Mouse (Mus musculus) forebrain, embryonic 13.5 days (tissue): Measurements from ENCODE around the gene Slc16a13. TPM values are rescaled to one million over a fixed set of nuclear protein-coding genes. Genes with fewer than 3 reads are reported as not detected.

Experiments used
- ATAC-seq: fragments of 200-750 bp; cut with Nextera tagmentation; 2 replicates; pipeline ENCODE4 v1.8.0; 2017
- H3K27ac ChIP-seq: fragments of 300-500 bp; sonication (generic); 2 replicates; pipeline ENCODE4 v1.5.1; 2015; ENCODE audit warnings: inconsistent platforms, mild to moderate bottlenecking, moderate library complexity
- H3K27me3 ChIP-seq: fragments of 300-500 bp; sonication (generic); 2 replicates; pipeline ENCODE4 v1.6.1; 2015; ENCODE audit warnings: mild to moderate bottlenecking, inconsistent platforms
- H3K36me3 ChIP-seq: fragments of 300-500 bp; sonication (generic); 2 replicates; pipeline ENCODE4 v1.6.1; 2015; ENCODE audit warnings: mild to moderate bottlenecking, inconsistent platforms; ENCODE audit not compliant: poor library complexity, severe bottlenecking
- H3K4me1 ChIP-seq: fragments of 300-500 bp; sonication (generic); 2 replicates; pipeline ENCODE4 v1.6.1; 2015; ENCODE audit warnings: inconsistent platforms
- H3K4me2 ChIP-seq: fragments of 300-500 bp; sonication (generic); 2 replicates; pipeline ENCODE4 v1.6.1; 2015; ENCODE audit warnings: inconsistent platforms, mild to moderate bottlenecking, moderate library complexity
- H3K4me3 ChIP-seq: fragments of 300-500 bp; sonication (generic); 2 replicates; pipeline ENCODE4 v1.5.1; 2015; ENCODE audit warnings: mild to moderate bottlenecking, inconsistent platforms
- H3K9ac ChIP-seq: fragments of 300-500 bp; sonication (generic); 2 replicates; pipeline ENCODE4 v1.6.1; 2015; ENCODE audit warnings: mild to moderate bottlenecking, inconsistent platforms
- H3K9me3 ChIP-seq: fragments of 300-500 bp; sonication (generic); replicated peaks from 2 replicates; pipeline ENCODE4 v1.6.1; 2016; ENCODE audit warnings: inconsistent platforms
- WGBS: fragments of 180-500 bp; shearing (Covaris S2); methylation state at CpG from one replicate; pipeline ENCODE4 v1.1.7; 2015; 5-methylcytosine and 5-hydroxymethylcytosine counted together
- polyA plus RNA-seq: library from polyadenylated mRNA; unstranded; fragments of >200 nt; fragmentation: Nextera tagmentation; extraction: Ambion mirVana; gene quantifications from 2 replicates; pipeline ENCODE4 v1.2.1, GENCODE M21; 2015

Slc16a13 gene
- polyA plus RNA-seq, 1 experiment from 2014 or later = 14.8 TPM

DNA sequence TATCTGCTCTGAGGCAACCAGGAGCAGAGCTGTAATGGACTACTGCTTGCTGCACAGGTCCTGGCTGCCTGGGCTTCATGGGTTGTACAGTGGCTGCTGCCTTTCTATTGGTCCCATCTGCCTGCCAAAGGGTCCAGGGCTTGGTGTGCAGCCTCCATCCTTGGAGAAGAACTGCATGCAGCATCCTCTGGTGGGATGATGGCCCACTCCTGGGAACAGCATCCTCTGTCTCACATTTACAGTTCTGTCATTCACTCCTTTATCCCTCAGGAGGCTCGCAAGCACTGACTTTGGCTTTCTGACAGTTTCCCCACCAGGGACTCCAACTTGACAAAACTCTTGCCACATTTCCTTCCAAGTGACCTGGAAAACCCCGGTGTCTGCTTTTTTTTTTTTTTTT lies 14.1 kb downstream of the Slc16a13 start:
- no peak overlapping the region for H3K9ac ChIP-seq
- ATAC-seq = no peak
- no peak overlapping the region for H3K4me2 ChIP-seq
- WGBS = 79% methylated on average over 2 of the region's 2 CpGs
- no peaks in the 10 kb centered on the region for H3K4me1 ChIP-seq
- 0 out of 2 replicates have a peak, but pooled peaks cover 5% of the 10 kb centered on the region for H3K27me3 ChIP-seq
- H3K4me3 ChIP-seq = no peak overlapping the region
- no peaks in the 10 kb centered on the region for H3K9me3 ChIP-seq
- no peaks in the 10 kb centered on the region for H3K36me3 ChIP-seq
- H3K27ac ChIP-seq = no peak overlapping the region

DNA sequence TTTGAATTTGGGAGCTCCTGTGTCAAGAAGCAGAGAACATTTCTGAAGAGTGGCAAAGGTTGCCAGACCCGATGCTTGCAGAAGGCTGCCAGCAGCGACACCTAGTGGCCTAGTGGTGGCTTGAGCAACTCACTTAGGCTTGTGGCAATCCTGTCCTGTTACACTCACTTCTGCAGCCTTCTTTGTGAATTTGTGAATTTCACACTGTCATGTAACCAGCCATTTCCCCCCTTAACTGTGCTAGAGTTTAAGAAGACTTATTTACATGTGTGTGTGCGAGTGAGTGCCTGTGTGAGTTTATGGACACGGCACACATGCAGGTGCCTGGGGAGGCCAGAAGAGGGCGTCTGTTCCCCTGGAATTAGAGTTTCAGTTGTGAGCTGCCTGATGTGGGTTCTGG lies 19.2 kb downstream of the Slc16a13 start:
- Histone ChIP-seq H3K27me3 (no peaks in the 10 kb centered on the region), H3K27ac (no peak overlapping the region), H3K4me1 (no peaks in the 10 kb centered on the region), H3K36me3 (no peaks in the 10 kb centered on the region), H3K4me2 (no peak overlapping the region), H3K9ac (no peak overlapping the region), H3K9me3 (no peaks in the 10 kb centered on the region), H3K4me3 (no peak overlapping the region)
- ATAC-seq = no peak
- 37% methylated on average over 5 of the region's 5 CpGs for WGBS

DNA sequence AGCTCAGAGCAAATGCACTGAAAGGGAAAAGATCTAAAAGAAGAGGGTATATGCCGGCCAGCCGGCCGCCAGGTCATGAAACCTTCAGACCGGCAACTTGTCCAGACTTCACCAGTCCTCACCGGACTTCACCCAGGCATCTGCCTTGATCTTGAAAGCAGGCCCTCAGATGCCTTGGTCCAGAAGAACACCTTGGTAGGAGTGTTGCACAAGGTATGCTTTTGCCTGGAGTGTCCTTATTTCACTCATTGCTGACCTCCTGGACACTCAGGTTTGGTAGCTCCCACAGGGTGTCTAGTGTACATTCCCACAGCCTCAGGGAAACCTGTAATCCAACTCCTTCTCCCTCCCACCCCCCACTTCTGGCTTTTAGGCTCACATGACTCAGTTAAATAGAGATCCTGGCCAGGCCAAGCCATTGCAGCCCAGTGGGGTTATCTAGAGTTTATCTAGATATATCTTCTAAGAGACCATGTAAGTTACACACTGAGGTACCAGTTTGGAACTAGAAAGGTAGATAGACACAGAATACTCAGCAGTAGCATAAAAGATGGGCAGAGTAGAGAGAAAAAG lies 20.7 kb downstream of the Slc16a13 start:
- no peak overlapping the region for H3K9ac ChIP-seq
- H3K27me3 ChIP-seq = no peaks in the 10 kb centered on the region
- no peaks in the 10 kb centered on the region for H3K36me3 ChIP-seq
- no peak overlapping the region for H3K4me2 ChIP-seq
- H3K4me3 ChIP-seq = no peak overlapping the region
- H3K4me1 ChIP-seq = no peaks in the 10 kb centered on the region
- WGBS = 84% methylated on average over 5 of the region's 5 CpGs
- peaks cover 4% of the 10 kb centered on the region; the same call in 1 of the 2 replicates for H3K9me3 ChIP-seq
- ATAC-seq = no peak
- H3K27ac ChIP-seq = no peak overlapping the region

DNA sequence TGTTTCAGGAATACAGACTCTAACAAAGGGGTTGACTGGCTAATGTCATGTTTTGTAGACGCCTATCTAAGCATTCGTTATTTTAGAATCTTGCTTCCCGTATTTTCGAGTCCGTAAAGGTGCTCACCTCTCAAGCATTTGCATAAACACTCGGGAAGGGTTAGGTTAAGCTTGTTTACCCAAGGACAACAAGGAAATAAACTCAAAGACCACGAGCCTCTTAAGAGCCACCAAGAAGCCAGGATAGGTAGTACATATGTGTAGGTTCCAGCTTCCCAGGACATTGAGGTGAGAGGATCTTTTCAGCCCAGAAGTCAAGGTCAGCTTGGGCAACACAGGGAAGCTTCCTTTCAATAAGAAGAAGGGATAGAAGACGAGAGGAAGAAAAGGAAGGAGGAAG lies 21.8 kb downstream of the Slc16a13 start:
- Histone ChIP-seq H3K4me1 (no peaks in the 10 kb centered on the region), H3K27ac (no peak overlapping the region), H3K9ac (no peak overlapping the region), H3K4me2 (no peak overlapping the region), H3K36me3 (no peaks in the 10 kb centered on the region), H3K4me3 (no peak overlapping the region), H3K9me3 (peaks cover 4% of the 10 kb centered on the region; the same call in 1 of the 2 replicates), H3K27me3 (no peaks in the 10 kb centered on the region)
- ATAC-seq = no peak
- 84% methylated on average over 8 of the region's 8 CpGs for WGBS

DNA sequence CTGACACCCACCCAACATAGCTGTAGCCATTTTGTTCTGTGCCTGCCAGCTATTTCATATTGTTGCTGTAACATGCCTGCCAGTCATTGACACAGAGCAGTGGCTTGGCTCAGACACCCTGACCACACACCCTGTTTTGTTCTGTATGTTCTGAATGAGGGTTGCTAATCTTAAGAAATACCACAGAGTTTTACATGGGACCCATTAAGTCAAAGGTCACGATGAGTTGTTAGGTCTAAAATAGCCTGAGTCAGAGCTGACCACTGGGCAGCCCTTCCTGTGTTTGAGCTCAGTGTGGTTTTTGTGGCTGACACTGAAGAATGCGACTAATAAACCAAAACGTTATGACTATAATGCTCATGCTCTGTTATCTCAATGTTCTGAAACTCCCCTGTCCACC lies 22.5 kb downstream of the Slc16a13 start:
- no peaks in the 10 kb centered on the region for H3K4me1 ChIP-seq
- peaks cover 4% of the 10 kb centered on the region; the same call in 1 of the 2 replicates for H3K9me3 ChIP-seq
- H3K27me3 ChIP-seq = no peaks in the 10 kb centered on the region
- no peak for ATAC-seq
- H3K4me3 ChIP-seq = no peak overlapping the region
- H3K4me2 ChIP-seq = no peak overlapping the region
- no peak overlapping the region for H3K27ac ChIP-seq
- no peak overlapping the region for H3K9ac ChIP-seq
- no peaks in the 10 kb centered on the region for H3K36me3 ChIP-seq
- WGBS = 91% methylated on average over 3 of the region's 3 CpGs

DNA sequence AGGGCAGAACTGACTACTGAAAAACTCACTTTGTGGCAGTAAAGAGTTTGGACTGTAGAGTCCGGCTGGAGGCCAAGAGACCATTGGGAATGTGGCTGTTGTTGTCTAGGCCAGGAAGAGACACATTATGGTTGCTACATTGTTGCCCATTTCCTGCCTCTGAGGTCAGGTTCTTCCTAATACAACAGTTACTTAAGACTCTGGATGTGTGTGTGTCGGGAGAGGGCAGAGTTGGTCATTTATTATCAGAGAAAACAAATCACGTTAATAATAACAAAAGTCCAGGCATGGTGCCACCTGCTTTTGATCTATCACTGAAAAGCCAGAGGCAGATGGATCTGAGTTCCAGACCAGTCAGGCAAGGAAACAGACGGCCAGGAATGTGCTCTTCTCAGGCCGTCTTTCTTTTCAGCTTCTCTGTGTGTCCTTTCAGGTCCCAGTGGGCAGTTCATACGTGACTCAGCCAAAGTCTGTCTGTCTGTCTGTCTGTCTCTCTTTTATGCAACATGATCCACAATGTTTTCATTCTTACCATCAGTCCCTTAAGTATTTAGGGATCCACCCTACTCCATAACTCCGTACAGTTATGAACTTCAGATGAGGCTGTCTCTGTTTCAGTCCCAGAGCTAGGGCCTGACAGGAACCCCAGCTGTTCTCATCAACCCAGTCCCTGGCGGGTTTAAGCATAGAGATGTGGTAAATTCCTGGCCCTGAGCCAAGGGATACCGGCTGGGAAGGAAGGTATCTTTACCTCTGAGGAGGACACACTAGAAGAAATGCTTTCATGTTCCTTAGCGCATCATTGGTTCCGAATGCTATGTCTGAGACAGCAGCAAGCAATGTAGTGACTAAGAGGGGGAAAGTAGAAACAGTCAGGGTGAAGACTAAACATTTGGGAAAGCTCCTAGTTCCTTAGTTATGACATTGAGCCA lies 27.2 kb downstream of the Slc16a13 start:
- Histone ChIP-seq H3K27ac (no peak overlapping the region), H3K36me3 (no peaks in the 10 kb centered on the region), H3K4me3 (no peak overlapping the region), H3K9ac (no peak overlapping the region), H3K4me1 (no peaks in the 10 kb centered on the region), H3K27me3 (no peaks in the 10 kb centered on the region), H3K9me3 (peaks cover 4% of the 10 kb centered on the region; the same call in 1 of the 2 replicates), H3K4me2 (no peak overlapping the region)
- no peak for ATAC-seq
- 69% methylated on average over 11 of the region's 11 CpGs for WGBS

DNA sequence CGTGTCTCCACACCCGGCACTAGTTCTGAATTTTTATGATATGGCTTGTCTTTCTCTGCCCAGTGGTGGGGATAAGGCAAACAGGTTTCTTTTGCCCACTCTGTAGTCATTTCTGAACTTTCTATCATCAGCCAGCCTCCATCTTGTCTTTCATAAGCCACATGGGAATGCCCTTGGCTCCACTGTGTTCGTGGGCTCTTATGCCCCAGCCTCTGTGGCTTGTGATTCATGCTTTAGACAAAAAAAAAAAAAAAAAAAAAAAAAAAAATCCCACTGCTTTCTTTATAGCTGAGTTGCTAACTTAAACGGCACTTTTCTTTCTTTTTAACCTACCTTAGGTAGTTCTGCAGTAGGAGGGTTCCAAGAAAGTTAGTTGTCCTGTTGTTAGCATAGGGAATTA lies 28.7 kb downstream of the Slc16a13 start:
- 87% methylated on average over 4 of the region's 4 CpGs for WGBS

DNA sequence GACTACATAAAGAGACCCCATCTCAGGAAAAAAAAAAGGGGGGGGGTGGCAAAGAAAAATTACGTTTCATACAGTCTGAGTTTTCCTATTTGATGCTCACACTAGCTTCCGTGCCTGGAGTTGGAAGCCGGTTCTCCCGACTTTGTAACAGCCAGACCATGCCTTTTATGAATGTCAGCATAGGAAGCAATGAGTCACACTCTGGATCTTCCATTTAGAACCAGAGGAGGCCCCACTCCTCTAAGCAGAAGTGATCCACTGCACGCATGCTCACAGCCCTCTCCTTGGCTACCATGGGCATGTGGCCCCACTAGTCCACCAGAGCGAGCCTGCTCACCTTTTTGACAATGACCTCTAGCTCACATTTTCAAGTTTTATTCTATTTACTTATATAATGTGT lies 29.7 kb downstream of the Slc16a13 start:
- ATAC-seq = no peak
- 86% methylated on average over 6 of the region's 6 CpGs for whole genome bisulfite sequencing
- Histone ChIP-seq H3K4me3 (no peak overlapping the region), H3K9ac (no peak overlapping the region), H3K4me2 (no peak overlapping the region), H3K36me3 (no peaks in the 10 kb centered on the region), H3K4me1 (no peaks in the 10 kb centered on the region), H3K9me3 (peaks cover 4% of the 10 kb centered on the region; the same call in 1 of the 2 replicates), H3K27ac (no peak overlapping the region), H3K27me3 (no peaks in the 10 kb centered on the region)

More for the DNA sequence above, 28.7 kb downstream of the Slc16a13 start:
- H3K4me2 ChIP-seq = no peak overlapping the region
- no peak for ATAC-seq
- H3K9ac ChIP-seq = no peak overlapping the region
- H3K27me3 ChIP-seq = no peaks in the 10 kb centered on the region
- H3K36me3 ChIP-seq = no peaks in the 10 kb centered on the region
- peaks cover 4% of the 10 kb centered on the region; the same call in 1 of the 2 replicates for H3K9me3 ChIP-seq
- H3K4me1 ChIP-seq = no peaks in the 10 kb centered on the region
- H3K4me3 ChIP-seq = no peak overlapping the region
- no peak overlapping the region for H3K27ac ChIP-seq

DNA sequence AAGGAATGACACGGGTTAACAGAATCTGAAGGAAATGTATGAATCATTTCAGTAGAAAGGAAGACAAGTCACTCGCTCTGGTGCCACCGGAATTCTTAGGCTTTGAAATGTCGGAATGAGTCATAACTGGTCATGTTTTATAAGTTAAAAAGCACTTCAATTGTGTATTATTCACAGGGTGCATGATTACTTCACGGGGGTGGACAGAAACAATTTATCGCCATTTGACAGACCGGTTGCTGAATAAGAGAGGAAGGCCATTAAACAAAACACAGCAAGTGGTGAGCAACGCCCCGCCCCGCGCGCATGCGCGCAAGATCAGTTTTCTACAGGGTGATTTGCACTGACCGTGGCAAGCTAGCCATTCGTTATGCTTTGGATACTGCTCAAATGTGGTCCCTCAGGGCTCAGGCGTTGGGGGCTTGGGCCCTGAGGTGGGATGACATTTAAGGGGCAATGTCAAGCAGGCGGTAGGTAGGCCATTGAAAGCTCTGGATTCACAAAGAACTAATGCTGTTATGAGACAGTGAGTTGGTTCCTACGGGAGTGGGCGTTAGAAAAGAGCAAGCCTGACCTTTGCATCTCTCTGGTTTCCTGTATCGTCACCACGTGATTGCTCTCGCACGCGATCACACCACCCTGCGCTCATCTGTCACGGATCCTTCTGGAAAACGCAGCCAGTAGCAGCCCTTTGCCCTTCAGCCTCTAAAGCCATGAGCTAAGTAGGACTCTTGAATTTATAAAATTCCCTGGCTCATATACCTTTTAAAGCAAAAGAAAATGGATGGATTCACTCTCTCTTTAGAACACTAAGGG lies 31.3 kb downstream of the Slc16a13 start:
- no peak overlapping the region for H3K27ac ChIP-seq
- no peaks in the 10 kb centered on the region for H3K36me3 ChIP-seq
- no peak for ATAC-seq
- H3K4me2 ChIP-seq = no peak overlapping the region
- WGBS = 88% methylated on average over 28 of the region's 28 CpGs
- H3K27me3 ChIP-seq = no peaks in the 10 kb centered on the region
- H3K4me1 ChIP-seq = no peaks in the 10 kb centered on the region
- H3K9ac ChIP-seq = no peak overlapping the region
- no peak overlapping the region for H3K4me3 ChIP-seq
- no peaks in the 10 kb centered on the region for H3K9me3 ChIP-seq

DNA sequence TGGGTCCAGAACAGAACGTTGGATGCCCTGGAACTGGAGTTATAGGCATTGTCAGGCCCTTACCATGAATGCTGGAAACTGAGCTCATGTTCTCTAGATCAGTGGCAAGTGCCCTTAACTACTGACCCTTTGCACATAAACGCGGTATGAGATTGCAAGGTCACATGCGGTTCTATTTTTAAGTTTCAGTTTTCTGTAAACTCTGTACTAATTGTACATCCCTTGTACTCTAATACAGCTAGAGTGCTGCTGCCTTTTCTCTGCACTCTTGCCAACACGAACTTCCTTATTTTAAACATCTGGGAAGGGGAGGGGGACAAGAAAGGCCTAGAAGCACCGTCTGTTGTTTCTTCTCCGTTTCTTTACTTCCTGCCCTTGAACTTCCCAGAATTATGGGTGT lies 35.7 kb downstream of the Slc16a13 start:
- H3K27ac ChIP-seq = no peak overlapping the region
- no peak overlapping the region for H3K4me3 ChIP-seq
- H3K36me3 ChIP-seq = no peaks in the 10 kb centered on the region
- no peaks in the 10 kb centered on the region for H3K27me3 ChIP-seq
- ATAC-seq = no peak
- no peak overlapping the region for H3K4me2 ChIP-seq
- H3K9ac ChIP-seq = no peak overlapping the region
- H3K9me3 ChIP-seq = no peaks in the 10 kb centered on the region
- no peaks in the 10 kb centered on the region for H3K4me1 ChIP-seq
- 88% methylated on average over 7 of the region's 7 CpGs for WGBS

DNA sequence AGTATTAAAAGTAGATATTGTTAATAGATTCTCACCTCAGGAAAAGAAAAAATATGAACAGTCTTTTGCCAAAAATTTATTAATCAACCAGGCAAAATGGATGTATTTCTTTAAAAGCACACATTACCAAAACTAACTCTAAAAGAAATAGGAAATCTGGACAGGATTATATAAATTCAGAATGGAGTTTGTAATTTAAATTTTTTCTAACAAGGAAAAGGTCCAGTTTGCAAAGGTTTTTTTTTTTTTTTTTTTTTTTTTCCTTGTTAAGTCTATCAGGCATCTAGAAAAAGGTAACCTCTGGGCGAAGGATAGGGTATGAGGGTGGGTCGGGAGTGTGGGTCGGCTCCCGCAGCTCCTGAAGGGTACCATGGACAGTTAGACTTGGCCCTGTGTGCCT lies 40.4 kb downstream of the Slc16a13 start:
- H3K4me3 ChIP-seq = no peak overlapping the region
- no peaks in the 10 kb centered on the region for H3K4me1 ChIP-seq
- no peaks in the 10 kb centered on the region for H3K36me3 ChIP-seq
- no peak overlapping the region for H3K4me2 ChIP-seq
- no peak overlapping the region for H3K9ac ChIP-seq
- H3K27me3 ChIP-seq = no peaks in the 10 kb centered on the region
- WGBS = 90% methylated on average over 4 of the region's 4 CpGs
- H3K27ac ChIP-seq = no peak overlapping the region
- ATAC-seq = no peak
- no peaks in the 10 kb centered on the region; the same call in 1 of the 2 replicates for H3K9me3 ChIP-seq

DNA sequence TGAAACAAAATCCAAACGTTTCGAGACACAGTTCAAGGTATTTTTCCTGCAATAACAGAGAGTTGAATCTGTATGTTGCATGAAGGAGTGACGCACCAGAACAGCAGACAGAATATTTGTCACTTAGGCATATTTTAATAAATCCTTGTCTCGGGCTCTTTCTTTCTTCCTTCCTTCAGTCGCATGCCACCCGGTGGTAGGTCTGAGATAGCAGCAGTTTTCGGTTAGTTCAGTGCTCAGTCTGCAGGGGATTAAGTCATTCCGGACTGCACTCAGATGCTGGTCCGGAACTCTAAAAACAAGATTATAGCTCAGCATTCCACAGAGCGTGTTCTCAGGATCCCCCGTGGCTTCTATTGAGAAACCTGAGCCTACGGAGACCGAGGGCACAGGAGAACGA lies 41.5 kb downstream of the Slc16a13 start:
- no peaks in the 10 kb centered on the region for H3K27me3 ChIP-seq
- no peak overlapping the region for H3K4me2 ChIP-seq
- H3K9ac ChIP-seq = no peak overlapping the region
- no peaks in the 10 kb centered on the region for H3K36me3 ChIP-seq
- H3K4me3 ChIP-seq = no peak overlapping the region
- WGBS = 31% methylated on average over 14 of the region's 14 CpGs
- H3K27ac ChIP-seq = no peak overlapping the region
- H3K9me3 ChIP-seq = no peaks in the 10 kb centered on the region; the same call in 1 of the 2 replicates
- no peaks in the 10 kb centered on the region for H3K4me1 ChIP-seq
- no peak for ATAC-seq
